In genomic region chr7:89748415-89748814, GRCm38 (mm10) we compare ENCODE assay signal across 10 mouse cellular contexts.
DNase-seq lines count a peak whose midpoint lies in the region; ATAC-seq and TF ChIP-seq lines count a peak whose summit lies in the region.
"Had no signal": no experiment of that assay in that cellular context is flagged by ENCODE, and none has a peak within 500 bp of the region (broad histone marks: within the 10 kb centered on the region; RNA-seq: fewer than 3 reads in every experiment).

No protein-coding gene starts in this region.

- no peak overlapping the region for H3K4me3 ChIP-seq in embryonic facial prominence, embryonic 13.5 days
- no peak overlapping the region for H3K4me3 ChIP-seq in embryonic facial prominence, embryonic 10.5 days
- no peak overlapping the region for H3K4me3 ChIP-seq in intestine, postnatal 0 days (ENCODE audit: low read depth, low read length)
- H3K4me3 ChIP-seq in intestine, embryonic 15.5 days (replicated peaks), result no peak overlapping the region
- H3K4me3 ChIP-seq in stomach, embryonic 16.5 days (replicated peaks; ENCODE audit: low read length), result no peak overlapping the region
- H3K4me3 ChIP-seq in stomach, postnatal 0 days (ENCODE audit: low read depth, low read length), result no peak overlapping the region
- no peak overlapping the region for H3K4me3 ChIP-seq in myocyte
- H3K4me3 ChIP-seq: erythroblast, embryonic 14.5 days had no signal

- no peaks in the 10 kb centered on the region for H3K27me3 ChIP-seq in embryonic facial prominence, embryonic 13.5 days
- H3K27me3 ChIP-seq in embryonic facial prominence, embryonic 10.5 days (replicated peaks; ENCODE audit: low read depth, poor library complexity, severe bottlenecking), result no peaks in the 10 kb centered on the region
- no peaks in the 10 kb centered on the region for H3K27me3 ChIP-seq in intestine, postnatal 0 days (replicated peaks; ENCODE audit: control insufficient read depth, insufficient read depth, low read length)
- H3K27me3 ChIP-seq in intestine, embryonic 15.5 days (replicated peaks), result no peaks in the 10 kb centered on the region
- no peaks in the 10 kb centered on the region for H3K27me3 ChIP-seq in stomach, embryonic 16.5 days (ENCODE audit: control insufficient read depth, insufficient read depth, low read length)
- no peaks in the 10 kb centered on the region for H3K27me3 ChIP-seq in stomach, postnatal 0 days (ENCODE audit: control insufficient read depth, insufficient read depth, low read length)
- no peaks in the 10 kb centered on the region for H3K27me3 ChIP-seq in myocyte (ENCODE audit: control insufficient read depth, insufficient read depth, insufficient read length)

- no peak for TF ChIP-seq POLR2A in myocyte (IDR thresholded peaks at IDR 0.05; ENCODE audit: insufficient read length, low read depth)

- no peak overlapping the region for H3ac ChIP-seq in myocyte (ENCODE audit: control insufficient read depth, insufficient read length)

- H3K9ac ChIP-seq in embryonic facial prominence, embryonic 13.5 days, result no peak overlapping the region
- H3K9ac ChIP-seq in intestine, postnatal 0 days (ENCODE audit: low read depth, low read length), result no peak overlapping the region
- H3K9ac ChIP-seq in intestine, embryonic 15.5 days, result no peak overlapping the region
- no peak overlapping the region for H3K9ac ChIP-seq in stomach, embryonic 16.5 days (ENCODE audit: low read length)
- H3K9ac ChIP-seq in stomach, postnatal 0 days (ENCODE audit: low read length), result no peak overlapping the region

- ATAC-seq in embryonic facial prominence, embryonic 13.5 days (ENCODE audit: insufficient number of reproducible peaks, insufficient read depth, low FRiP score, low TSS enrichment, low read depth), result no peak
- no peak for ATAC-seq in intestine, postnatal 0 days
- no peak for ATAC-seq in intestine, embryonic 15.5 days
- no peak for ATAC-seq in stomach, embryonic 16.5 days (ENCODE audit: insufficient read depth, low FRiP score)
- no peak for ATAC-seq in stomach, postnatal 0 days (ENCODE audit: low FRiP score, low TSS enrichment)

- 42% methylated on average over 7 of the region's 7 CpGs for WGBS in embryonic facial prominence, embryonic 13.5 days
- 85% methylated on average over 7 of the region's 7 CpGs for WGBS in embryonic facial prominence, embryonic 10.5 days
- 57% methylated on average over 7 of the region's 7 CpGs for WGBS in intestine, postnatal 0 days
- 47% methylated on average over 7 of the region's 7 CpGs for WGBS in intestine, embryonic 15.5 days
- WGBS in stomach, embryonic 16.5 days, result 35% methylated on average over 7 of the region's 7 CpGs
- WGBS in stomach, postnatal 0 days, result 20% methylated on average over 7 of the region's 7 CpGs

- no peaks in the 10 kb centered on the region for H3K79me2 ChIP-seq in myocyte (ENCODE audit: control insufficient read depth, insufficient read depth)

- H3K27ac ChIP-seq in embryonic facial prominence, embryonic 13.5 days, result peak overlapping the region; percentile 39; the same call in 1 of the 2 replicates
- H3K27ac ChIP-seq in embryonic facial prominence, embryonic 10.5 days (replicated peaks), result no peak overlapping the region
- H3K27ac ChIP-seq in intestine, postnatal 0 days (ENCODE audit: low read depth, low read length), result 0 out of 2 replicates have a peak overlapping the region, but pooled peaks have one; percentile 36
- no peak overlapping the region for H3K27ac ChIP-seq in intestine, embryonic 15.5 days
- peak overlapping the region; percentile 31; the same call in 1 of the 2 replicates for H3K27ac ChIP-seq in stomach, embryonic 16.5 days (ENCODE audit: low read length)
- no peak overlapping the region; the same call in 1 of the 2 replicates for H3K27ac ChIP-seq in stomach, postnatal 0 days (replicated peaks)

- H3K4me2 ChIP-seq in embryonic facial prominence, embryonic 13.5 days, result no peak overlapping the region
- no peak overlapping the region for H3K4me2 ChIP-seq in intestine, postnatal 0 days (replicated peaks; ENCODE audit: low read depth)
- H3K4me2 ChIP-seq in intestine, embryonic 15.5 days (replicated peaks), result no peak overlapping the region
- H3K4me2 ChIP-seq in stomach, embryonic 16.5 days (ENCODE audit: low read depth, low read length), result no peak overlapping the region
- H3K4me2 ChIP-seq in stomach, postnatal 0 days (replicated peaks; ENCODE audit: low read depth), result no peak overlapping the region
- peak overlapping the region; percentile 73 for H3K4me2 ChIP-seq in myocyte (ENCODE audit: low read depth)

- H3K9me3 ChIP-seq in embryonic facial prominence, embryonic 13.5 days, result no peaks in the 10 kb centered on the region
- no peaks in the 10 kb centered on the region for H3K9me3 ChIP-seq in embryonic facial prominence, embryonic 10.5 days
- H3K9me3 ChIP-seq in intestine, postnatal 0 days (ENCODE audit: control insufficient read depth), result no peaks in the 10 kb centered on the region
- no peaks in the 10 kb centered on the region for H3K9me3 ChIP-seq in intestine, embryonic 15.5 days
- H3K9me3 ChIP-seq in stomach, embryonic 16.5 days (replicated peaks; ENCODE audit: control insufficient read depth, low read length), result no peaks in the 10 kb centered on the region
- H3K9me3 ChIP-seq in stomach, postnatal 0 days (ENCODE audit: control insufficient read depth, low read length), result no peaks in the 10 kb centered on the region

- peaks cover 14% of the 10 kb centered on the region; the same call in 1 of the 2 replicates for H3K4me1 ChIP-seq in embryonic facial prominence, embryonic 13.5 days
- H3K4me1 ChIP-seq in embryonic facial prominence, embryonic 10.5 days, result no peaks in the 10 kb centered on the region
- no peaks in the 10 kb centered on the region for H3K4me1 ChIP-seq in intestine, postnatal 0 days (replicated peaks; ENCODE audit: control insufficient read depth, insufficient read depth, low read length)
- H3K4me1 ChIP-seq in intestine, embryonic 15.5 days (replicated peaks), result no peaks in the 10 kb centered on the region; the same call in 1 of the 2 replicates
- peaks cover 12% of the 10 kb centered on the region; the same call in 1 of the 2 replicates for H3K4me1 ChIP-seq in stomach, embryonic 16.5 days (ENCODE audit: control insufficient read depth, insufficient read depth, low read length)
- no peaks in the 10 kb centered on the region for H3K4me1 ChIP-seq in stomach, postnatal 0 days (replicated peaks; ENCODE audit: control insufficient read depth, insufficient read depth)

- no peak for DNase-seq in embryonic facial prominence, embryonic 10.5 days (ENCODE audit: low spot score)
- no peak for DNase-seq in stomach, postnatal 0 days (ENCODE audit: low spot score)
- no peak for DNase-seq in cerebellum, adult 9-11 months
- DNase-seq: cerebellum, adult 11-12 months had no signal

- no peak for TF ChIP-seq CTCF in intestine, postnatal 0 days (IDR thresholded peaks at IDR 0.05; ENCODE audit: low read depth)
- no peak for TF ChIP-seq CTCF in stomach, postnatal 0 days (IDR thresholded peaks at IDR 0.05; ENCODE audit: low read depth)

- no peak for TF ChIP-seq EP300 in stomach, postnatal 0 days (optimal IDR thresholded peaks at IDR 0.05)

- no peaks in the 10 kb centered on the region for H3K36me3 ChIP-seq in embryonic facial prominence, embryonic 13.5 days
- no peaks in the 10 kb centered on the region for H3K36me3 ChIP-seq in embryonic facial prominence, embryonic 10.5 days (replicated peaks)
- no peaks in the 10 kb centered on the region for H3K36me3 ChIP-seq in intestine, postnatal 0 days (ENCODE audit: control insufficient read depth, insufficient read depth)
- H3K36me3 ChIP-seq in intestine, embryonic 15.5 days, result no peaks in the 10 kb centered on the region
- H3K36me3 ChIP-seq in stomach, embryonic 16.5 days (ENCODE audit: control insufficient read depth, insufficient read depth, low read length), result no peaks in the 10 kb centered on the region
- no peaks in the 10 kb centered on the region for H3K36me3 ChIP-seq in stomach, postnatal 0 days (ENCODE audit: control insufficient read depth, insufficient read depth, low read length)
- no peaks in the 10 kb centered on the region for H3K36me3 ChIP-seq in myocyte (ENCODE audit: control insufficient read depth, insufficient read depth)

TF ChIP-seq in myocyte, 11 proteins besides CTCF, POLR2A, EP300 and RAD21:
- TF ChIP-seq REST (IDR thresholded peaks at IDR 0.05; ENCODE audit: insufficient read depth, insufficient read length) (no peak), E2F4 (IDR thresholded peaks at IDR 0.05; ENCODE audit: insufficient read depth) (no peak), CEBPB (IDR thresholded peaks at IDR 0.05; ENCODE audit: insufficient read depth, poor library complexity, severe bottlenecking) (no peak), TCF12 (IDR thresholded peaks at IDR 0.05; ENCODE audit: insufficient read depth, poor library complexity, severe bottlenecking) (no peak), POLR2AphosphoS2 (IDR thresholded peaks at IDR 0.05; ENCODE audit: insufficient read length, low read depth) (no peak), MAX (IDR thresholded peaks at IDR 0.05; ENCODE audit: low read depth) (no peak), MYOD1 (IDR thresholded peaks at IDR 0.05; ENCODE audit: control insufficient read depth in 1 of 3, insufficient read length in 2 of 3, low read depth in 2 of 3) (no peak), MYOG (IDR thresholded peaks at IDR 0.05; ENCODE audit: control insufficient read depth in 1 of 3, insufficient read depth in 1 of 3, insufficient read length in 2 of 3, low read depth in 2 of 3) (no peak), TCF3 (IDR thresholded peaks at IDR 0.05; ENCODE audit: insufficient read length, low read depth) (no peak), USF1 (IDR thresholded peaks at IDR 0.05; ENCODE audit: low read depth) (no peak), SRF (IDR thresholded peaks at IDR 0.05; ENCODE audit: control insufficient read depth, insufficient read length, low read depth) (no peak)

Comparison
In these comparisons a context has a peak if more than half of its experiments do, and no peak if none do; other contexts are left out.
1. H3K27ac ChIP-seq: peak in embryonic facial prominence, embryonic 13.5 days (single experiment), intestine, postnatal 0 days (single experiment) and stomach, embryonic 16.5 days (single experiment); none in embryonic facial prominence, embryonic 10.5 days (single experiment), intestine, embryonic 15.5 days (single experiment) and stomach, postnatal 0 days (single experiment).